Mouse (Mus musculus) erythroblast, embryonic 14.5 days (primary cell): ENCODE measurements around the gene 1700067K01Rik. TPM values are rescaled to one million over a fixed set of nuclear protein-coding genes. Genes with fewer than 3 reads are reported as not detected.
A peak's percentile ranks its signal among the peaks of the same experiment; 100 is the strongest.
"Not testable (repeated sequence)": the region's sequence is repeated elsewhere in the genome, so short reads cannot be mapped to it uniquely, and the experiment has no call there.

Experiments used
- H3K27me3 ChIP-seq: 2 replicates; pipeline ENCODE4 v1.6.1; 2012; ENCODE audit warnings: inconsistent platforms; ENCODE audit not compliant: control insufficient read depth
- H3K36me3 ChIP-seq: 2 replicates; pipeline ENCODE4 v1.6.1; 2012; ENCODE audit warnings: mild to moderate bottlenecking, inconsistent platforms; ENCODE audit not compliant: control insufficient read depth
- H3K4me1 ChIP-seq: 2 replicates; pipeline ENCODE4 v1.6.1; 2012; ENCODE audit warnings: inconsistent platforms; ENCODE audit not compliant: control insufficient read depth
- H3K4me3 ChIP-seq: replicated peaks from 2 replicates; pipeline ENCODE3; 2012; ENCODE audit warnings: moderate library complexity, mild to moderate bottlenecking, inconsistent platforms
- H3K9me3 ChIP-seq: 2 replicates; pipeline ENCODE4 v1.6.1; 2012; ENCODE audit warnings: low read length, inconsistent platforms, mixed read lengths; ENCODE audit not compliant: control insufficient read depth
- GATA1 ChIP-seq: IDR thresholded peaks from 2 replicates; pipeline ENCODE4 v1.6.1; 2012; ENCODE audit warnings: low read length, inconsistent platforms, mixed read lengths
- TAL1 ChIP-seq: IDR thresholded peaks from 3 replicates; pipeline ENCODE4 v1.6.1; 2012; ENCODE audit warnings: low read length, inconsistent platforms, mixed read lengths
- polyA plus RNA-seq: library from polyadenylated mRNA; stranded (reverse); fragments of >175 nt; gene quantifications from 2 replicates; pipeline ENCODE4 v1.2.3, GENCODE M21; 2012

1700067K01Rik gene
- polyA plus RNA-seq, 1 experiment = 0.71 TPM

GRCm38 (mm10) chr8:83981533-83981932 is 19.8 kb upstream of the 1700067K01Rik start:
- H3K36me3 ChIP-seq = peaks cover 70% of the 10 kb centered on the region
- H3K4me1 ChIP-seq = peaks cover 16% of the 10 kb centered on the region
- no peak for TF ChIP-seq GATA1
- TF ChIP-seq TAL1 = no peak
- no peaks in the 10 kb centered on the region for H3K27me3 ChIP-seq
- H3K9me3 ChIP-seq = no peaks in the 10 kb centered on the region
- H3K4me3 ChIP-seq = no peak overlapping the region

GRCm38 (mm10) chr8:83982449-83982848 is 18.9 kb upstream of the 1700067K01Rik start:
- Histone ChIP-seq H3K36me3 (peaks cover 78% of the 10 kb centered on the region), H3K4me3 (no peak overlapping the region), H3K27me3 (no peaks in the 10 kb centered on the region), H3K4me1 (peaks cover 8% of the 10 kb centered on the region), H3K9me3 (no peaks in the 10 kb centered on the region)
- no peak for TF ChIP-seq TAL1
- TF ChIP-seq GATA1 = no peak

- not testable (repeated sequence) for H3K4me3 ChIP-seq
- H3K36me3 ChIP-seq = peaks cover 79% of the 10 kb centered on the region
Measured at GRCm38 (mm10) chr8:83983222-83983621, 18.1 kb upstream of the 1700067K01Rik start.

GRCm38 (mm10) chr8:83989243-83989642 is 12.1 kb upstream of the 1700067K01Rik start:
- Histone ChIP-seq H3K4me3 (no peak overlapping the region), H3K9me3 (no peaks in the 10 kb centered on the region), H3K27me3 (no peaks in the 10 kb centered on the region), H3K36me3 (peaks cover 78% of the 10 kb centered on the region), H3K4me1 (peaks cover 42% of the 10 kb centered on the region)
- TF ChIP-seq GATA1 = no peak
- no peak for TF ChIP-seq TAL1

More at GRCm38 (mm10) chr8:83983222-83983621, 18.1 kb upstream of the 1700067K01Rik start:
- not testable (repeated sequence) for H3K4me1 ChIP-seq, H3K27me3 ChIP-seq, H3K9me3 ChIP-seq

GRCm38 (mm10) chr8:83990170-83990569 is 11.1 kb upstream of the 1700067K01Rik start:
- no peak for TF ChIP-seq TAL1
- TF ChIP-seq GATA1 = no peak
- H3K4me3 ChIP-seq = no peak overlapping the region
- H3K27me3 ChIP-seq = no peaks in the 10 kb centered on the region
- peaks cover 80% of the 10 kb centered on the region for H3K36me3 ChIP-seq
- no peaks in the 10 kb centered on the region for H3K9me3 ChIP-seq
- H3K4me1 ChIP-seq = peaks cover 48% of the 10 kb centered on the region

- Histone ChIP-seq H3K4me1 (peaks cover 61% of the 10 kb centered on the region), H3K36me3 (peaks cover 66% of the 10 kb centered on the region), H3K4me3 (peak overlapping the region; percentile 22), H3K27me3 (no peaks in the 10 kb centered on the region), H3K9me3 (no peaks in the 10 kb centered on the region)
- peak; percentile 12; the same call in 1 of the 3 replicates for TF ChIP-seq TAL1
- TF ChIP-seq GATA1 = peak; percentile 25; the same call in 1 of the 2 replicates
Measured at GRCm38 (mm10) chr8:83992488-83992887, 8.8 kb upstream of the 1700067K01Rik start.

- no peak for TF ChIP-seq GATA1
- TF ChIP-seq TAL1 = no peak
- Histone ChIP-seq H3K4me3 (no peak overlapping the region), H3K36me3 (peaks cover 57% of the 10 kb centered on the region), H3K9me3 (no peaks in the 10 kb centered on the region), H3K27me3 (no peaks in the 10 kb centered on the region), H3K4me1 (peaks cover 69% of the 10 kb centered on the region)
Measured at GRCm38 (mm10) chr8:83994030-83994429, 7.3 kb upstream of the 1700067K01Rik start.

GRCm38 (mm10) chr8:83995973-83996372 is 5.3 kb upstream of the 1700067K01Rik start:
- Histone ChIP-seq H3K27me3 (no peaks in the 10 kb centered on the region), H3K4me3 (peak overlapping the region; percentile 91), H3K36me3 (peaks cover 60% of the 10 kb centered on the region), H3K4me1 (peaks cover 71% of the 10 kb centered on the region), H3K9me3 (no peaks in the 10 kb centered on the region)
- TF ChIP-seq TAL1 (no peak), GATA1 (no peak)

GRCm38 (mm10) chr8:83996567-83997505 is 4.5 kb upstream of the 1700067K01Rik start:
- Histone ChIP-seq H3K27me3 (no peaks in the 10 kb centered on the region), H3K4me1 (peaks cover 71% of the 10 kb centered on the region), H3K36me3 (peaks cover 60% of the 10 kb centered on the region), H3K9me3 (peaks cover 4% of the 10 kb centered on the region; the same call in 1 of the 2 replicates), H3K4me3 (peak overlapping the region; percentile 91)
- TF ChIP-seq GATA1 = no peak
- no peak for TF ChIP-seq TAL1
